ENCODE assay signal across 8 mouse cellular contexts in the genomic region with DNA sequence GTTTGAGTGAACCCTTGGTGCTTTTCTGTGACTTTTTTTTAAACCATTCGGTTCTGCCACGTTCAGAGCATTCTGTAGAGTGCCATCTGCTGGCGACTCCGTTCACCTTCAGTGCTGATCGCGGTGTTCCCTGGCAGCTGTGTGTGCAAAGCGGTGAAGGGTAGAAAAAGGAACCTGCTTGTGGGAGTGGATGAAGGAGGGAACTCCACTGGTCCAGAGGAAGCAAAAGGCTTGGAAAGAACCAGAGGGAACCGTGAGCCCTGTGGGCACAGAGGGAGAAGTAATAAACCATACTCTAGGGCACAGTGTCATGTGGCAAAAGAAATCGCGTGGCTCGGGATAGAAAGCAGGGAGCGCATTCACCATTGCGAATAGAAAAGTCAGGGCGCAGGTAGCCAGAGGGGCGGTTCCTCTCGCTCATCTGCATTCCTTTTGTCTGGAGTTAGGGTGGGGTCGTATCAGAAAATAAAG.
DNase-seq lines count a peak whose midpoint lies in the region; ATAC-seq lines count a peak whose summit lies in the region.

No protein-coding gene starts in this region.

- H3K9ac ChIP-seq in embryonic facial prominence, embryonic 13.5 days: peak overlapping the region; percentile 55
- H3K9ac ChIP-seq in heart, embryonic 11.5 days (ENCODE audit: low read depth, low read length): peak overlapping the region; percentile 65
- H3K9ac ChIP-seq in kidney, embryonic 15.5 days: peak overlapping the region; percentile 5; the same call in 1 of the 2 replicates
- H3K9ac ChIP-seq in limb, embryonic 15.5 days: 0 out of 2 replicates have a peak overlapping the region, but pooled peaks have one; percentile 17

- H3K36me3 ChIP-seq in embryonic facial prominence, embryonic 13.5 days: no peaks in the 10 kb centered on the region
- H3K36me3 ChIP-seq in heart, embryonic 11.5 days (ENCODE audit: control insufficient read depth, insufficient read depth, low read length): no peaks in the 10 kb centered on the region
- H3K36me3 ChIP-seq in kidney, embryonic 15.5 days: no peaks in the 10 kb centered on the region
- H3K36me3 ChIP-seq in limb, embryonic 15.5 days: no peaks in the 10 kb centered on the region

- H3K4me3 ChIP-seq in embryonic facial prominence, embryonic 13.5 days: peak overlapping the region; percentile 43
- peak overlapping the region; percentile 41 for H3K4me3 ChIP-seq in heart, embryonic 11.5 days (ENCODE audit: low read depth, low read length)
- peak overlapping the region; percentile 41 for H3K4me3 ChIP-seq in kidney, embryonic 15.5 days (replicated peaks)
- peak overlapping the region; percentile 36 for H3K4me3 ChIP-seq in limb, embryonic 15.5 days

- WGBS in embryonic facial prominence, embryonic 13.5 days: under 1% methylated on average over 17 of the region's 17 CpGs
- under 1% methylated on average over 17 of the region's 17 CpGs for WGBS in heart, embryonic 11.5 days (ENCODE audit: insufficient replicate concordance)
- WGBS in kidney, embryonic 15.5 days: under 1% methylated on average over 17 of the region's 17 CpGs
- WGBS in limb, embryonic 15.5 days: under 1% methylated on average over 17 of the region's 17 CpGs

- peaks cover 21% of the 10 kb centered on the region for H3K27me3 ChIP-seq in embryonic facial prominence, embryonic 13.5 days
- H3K27me3 ChIP-seq in heart, embryonic 11.5 days (ENCODE audit: control insufficient read depth, insufficient read depth, low read length): no peaks in the 10 kb centered on the region
- peaks cover 6% of the 10 kb centered on the region; the same call in 1 of the 2 replicates for H3K27me3 ChIP-seq in kidney, embryonic 15.5 days
- peaks cover 4% of the 10 kb centered on the region; the same call in 1 of the 2 replicates for H3K27me3 ChIP-seq in limb, embryonic 15.5 days

- DNase-seq in heart, adult 18-20 months: peak; percentile 71 to 87
- DNase-seq in heart, adult 11 months: no peak
- peak; percentile 20 to 21 for DNase-seq in monocyte, adult 2 months (ENCODE audit: low read depth in 1 of 2, low spot score in 2 of 2)
- DNase-seq in spleen, postnatal 14 days (ENCODE audit: low spot score in 2 of 2): peak; percentile 17 to 45

- peaks cover 16% of the 10 kb centered on the region for H3K4me1 ChIP-seq in embryonic facial prominence, embryonic 13.5 days
- H3K4me1 ChIP-seq in heart, embryonic 11.5 days (ENCODE audit: control insufficient read depth, insufficient read depth, low read length): 0 out of 2 replicates have a peak, but pooled peaks cover 2% of the 10 kb centered on the region
- peaks cover 15% of the 10 kb centered on the region; the same call in 1 of the 2 replicates for H3K4me1 ChIP-seq in kidney, embryonic 15.5 days
- H3K4me1 ChIP-seq in limb, embryonic 15.5 days: peaks cover 17% of the 10 kb centered on the region

- no peak overlapping the region for H3K27ac ChIP-seq in embryonic facial prominence, embryonic 13.5 days
- H3K27ac ChIP-seq in heart, embryonic 11.5 days (ENCODE audit: low read depth, low read length): no peak overlapping the region
- no peak overlapping the region for H3K27ac ChIP-seq in kidney, embryonic 15.5 days
- no peak overlapping the region for H3K27ac ChIP-seq in limb, embryonic 15.5 days

- ATAC-seq in embryonic facial prominence, embryonic 13.5 days (ENCODE audit: insufficient number of reproducible peaks, insufficient read depth, low FRiP score, low TSS enrichment, low read depth): no peak
- 0 out of 2 replicates have a peak, but pooled peaks have one; percentile 8 for ATAC-seq in heart, embryonic 11.5 days (replicated peaks; ENCODE audit: insufficient number of reproducible peaks, low FRiP score, low TSS enrichment)
- peak; percentile 86 for ATAC-seq in kidney, embryonic 15.5 days (replicated peaks; ENCODE audit: low FRiP score)
- ATAC-seq in limb, embryonic 15.5 days (ENCODE audit: insufficient number of reproducible peaks, low FRiP score, low TSS enrichment, low read depth): no peak

- H3K9me3 ChIP-seq in embryonic facial prominence, embryonic 13.5 days: no peaks in the 10 kb centered on the region
- no peaks in the 10 kb centered on the region for H3K9me3 ChIP-seq in heart, embryonic 11.5 days (replicated peaks; ENCODE audit: control insufficient read depth, low read length)
- H3K9me3 ChIP-seq in kidney, embryonic 15.5 days (replicated peaks): no peaks in the 10 kb centered on the region
- no peaks in the 10 kb centered on the region for H3K9me3 ChIP-seq in limb, embryonic 15.5 days

- H3K4me2 ChIP-seq in embryonic facial prominence, embryonic 13.5 days: peak overlapping the region; percentile 82
- H3K4me2 ChIP-seq in heart, embryonic 11.5 days: peak overlapping the region; percentile 75
- peak overlapping the region; percentile 77 for H3K4me2 ChIP-seq in kidney, embryonic 15.5 days
- peak overlapping the region; percentile 71 for H3K4me2 ChIP-seq in limb, embryonic 15.5 days

Comparison
In these comparisons a context has a peak if more than half of its experiments do, and no peak if none do; other contexts are left out.
1. ATAC-seq: peak in heart, embryonic 11.5 days (single experiment) and kidney, embryonic 15.5 days (single experiment); none in embryonic facial prominence, embryonic 13.5 days (single experiment) and limb, embryonic 15.5 days (single experiment).
2. H3K9ac ChIP-seq: peak in every context shown above with its lines; median percentile 65 in heart, embryonic 11.5 days; 55 in embryonic facial prominence, embryonic 13.5 days; 17 in limb, embryonic 15.5 days; 5 in kidney, embryonic 15.5 days.
3. Peak in every context shown above with its lines, with median percentiles within 50 percentile points of each other: H3K4me2 ChIP-seq and H3K4me3 ChIP-seq.